Mouse (Mus musculus) bone marrow, adult 2 months (tissue): ENCODE data around the gene Mpig6b. TPM values are rescaled to one million over a fixed set of nuclear protein-coding genes. Genes with fewer than 3 reads are reported as not detected.
A peak's percentile ranks its signal among the peaks of the same experiment; 100 is the strongest.

Source experiments
- H3K27ac ChIP-seq: fragments of 200-500 bp; 2 replicates; pipeline ENCODE4 v1.5.1; 2012; ENCODE audit warnings: low read depth, mild to moderate bottlenecking, control low read depth, inconsistent platforms, low read length; ENCODE audit not compliant: control insufficient read depth, poor library complexity, insufficient read depth
- H3K4me1 ChIP-seq: fragments of 200-500 bp; 2 replicates; pipeline ENCODE4 v1.6.1; 2011; ENCODE audit warnings: low read length; ENCODE audit not compliant: control insufficient read depth, insufficient read depth
- H3K4me3 ChIP-seq: fragments of 200-500 bp; replicated peaks from 2 replicates; pipeline ENCODE3; 2011; ENCODE audit warnings: mild to moderate bottlenecking, low read depth, low read length, control low read depth; ENCODE audit not compliant: control insufficient read depth
- CTCF ChIP-seq: fragments of 200-500 bp; IDR thresholded peaks from 2 replicates; pipeline ENCODE4 v1.5.1; 2011; ENCODE audit warnings: low read length, control low read depth; ENCODE audit not compliant: control insufficient read depth, insufficient read depth
- POLR2A ChIP-seq: fragments of 200-500 bp; IDR thresholded peaks from 2 replicates; pipeline ENCODE4 v1.6.1; 2011; ENCODE audit warnings: low read depth, mild to moderate bottlenecking, control low read depth, low read length, borderline replicate concordance; ENCODE audit not compliant: control insufficient read depth
- WGBS: fragments of 180-500 bp; shearing (Covaris S2); methylation state at CpG from one replicate; pipeline ENCODE4 v1.1.7; 2018; 5-methylcytosine and 5-hydroxymethylcytosine counted together
- polyA plus RNA-seq: library from polyadenylated mRNA; stranded (reverse); fragments of >200 nt; gene quantifications from 2 replicates; pipeline ENCODE4 v1.2.4, GENCODE M21; 2011; ENCODE audit warnings: low replicate concordance; ENCODE audit not compliant: missing spikeins, insufficient read depth, insufficient read length

Gene Mpig6b
- polyA plus RNA-seq: 16.5 and 35.6 TPM in 2 replicates

GRCm38 (mm10) chr17:35066084-35066483 lies at the start of gene Mpig6b:
TSS of gene Mpig6b (minus strand) at chr17:35066184.
- Histone ChIP-seq H3K4me1 (no peaks in the 10 kb centered on the region; the same call in 1 of the 2 replicates), H3K27ac (no peak within 1 kb of the TSS), H3K4me3 (peak within 1 kb of the TSS; percentile 35)
- WGBS: 48% methylated on average over 10 of the region's 10 CpGs
- TF ChIP-seq CTCF (no peak), POLR2A (no peak)

DNA sequence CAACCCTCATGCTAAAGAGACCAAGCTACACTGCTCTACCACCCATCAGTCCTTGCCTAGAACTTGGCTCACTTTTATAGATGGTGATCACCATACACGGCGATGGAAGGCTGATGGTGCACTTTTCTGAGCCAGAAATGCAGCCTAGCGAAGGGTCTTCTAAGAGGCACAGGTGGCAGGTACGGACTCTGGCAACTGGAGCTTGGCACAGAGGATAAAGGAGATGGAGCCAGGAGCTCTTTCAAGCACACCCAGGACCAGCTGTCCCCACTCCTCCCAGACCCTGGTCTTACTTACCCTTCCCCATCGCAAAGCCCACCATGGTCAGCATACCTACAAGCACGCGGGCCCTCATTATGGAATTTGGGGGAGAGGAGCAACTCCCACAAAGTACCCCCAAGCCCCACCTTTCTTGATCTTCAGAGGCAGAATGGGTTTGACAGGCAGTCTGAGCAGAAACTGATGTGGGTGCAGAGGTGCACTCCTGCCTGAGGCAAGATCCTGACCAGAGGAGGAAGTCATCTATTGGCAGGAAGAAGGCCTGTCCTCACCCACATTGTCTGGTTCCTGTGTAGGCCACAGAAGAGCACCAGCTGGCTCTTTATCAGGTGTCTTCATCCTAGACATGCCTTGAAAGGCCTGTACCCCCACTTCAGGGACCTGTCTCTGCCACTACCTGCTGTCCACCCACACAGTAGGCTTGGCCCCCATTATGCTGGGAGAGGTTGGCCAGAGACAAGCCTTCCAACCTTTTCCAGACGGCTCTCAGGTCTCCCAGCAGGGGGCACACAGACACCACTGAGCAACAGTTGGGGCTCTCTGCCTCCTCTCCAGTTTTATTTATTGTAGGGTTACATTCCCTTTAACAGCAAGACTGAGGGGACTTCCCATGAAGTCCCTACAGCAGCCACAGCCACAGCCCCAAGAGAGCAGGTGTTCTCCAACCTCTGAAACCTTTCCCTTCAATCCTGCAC lies 49.3 kb upstream of the Mpig6b start, which contains the start of gene Ly6g5b:
TSS of gene Ly6g5b (minus strand) at position 383 of the 974 bp plus-strand sequence.
- Histone ChIP-seq H3K4me1 (peaks cover 3% of the 10 kb centered on the region; the same call in 1 of the 2 replicates), H3K4me3 (no peak within 1 kb of the TSS), H3K27ac (peak within 1 kb of the TSS; percentile 75)
- TF ChIP-seq POLR2A (no peak), CTCF (peak; percentile 67)
- 77% methylated on average over 8 of the region's 8 CpGs for WGBS

- 81% methylated on average over 9 of the region's 9 CpGs for WGBS
- no peak overlapping the region for H3K27ac ChIP-seq
- H3K4me3 ChIP-seq: no peak overlapping the region
- peaks cover 2% of the 10 kb centered on the region; the same call in 1 of the 2 replicates for H3K4me1 ChIP-seq
- no peak for TF ChIP-seq CTCF
- no peak for TF ChIP-seq POLR2A
Observed at GRCm38 (mm10) chr17:35111774-35112173, 45.8 kb upstream of the Mpig6b start.

GRCm38 (mm10) chr17:35108097-35108496 lies 42.1 kb upstream of the Mpig6b start, which contains the start of gene Ly6g5c:
TSS of gene Ly6g5c (plus strand) at chr17:35108279.
- H3K27ac ChIP-seq: no peak within 1 kb of the TSS
- TF ChIP-seq POLR2A (no peak), CTCF (no peak)
- H3K4me3 ChIP-seq: no peak within 1 kb of the TSS
- no peaks in the 10 kb centered on the region; the same call in 1 of the 2 replicates for H3K4me1 ChIP-seq
- WGBS: 82% methylated on average over 6 of the region's 6 CpGs

- 77% methylated on average over 3 of the region's 3 CpGs for WGBS
- no peak overlapping the region for H3K4me3 ChIP-seq
- TF ChIP-seq POLR2A: no peak
- TF ChIP-seq CTCF: no peak
- no peak overlapping the region for H3K27ac ChIP-seq
- no peaks in the 10 kb centered on the region; the same call in 1 of the 2 replicates for H3K4me1 ChIP-seq
Observed at GRCm38 (mm10) chr17:35106522-35106921, 40.5 kb upstream of the Mpig6b start.

- peak; percentile 68 for TF ChIP-seq CTCF
- peak; percentile 33; the same call in 1 of the 2 replicates for TF ChIP-seq POLR2A
- no peak overlapping the region for H3K27ac ChIP-seq
- no peak overlapping the region for H3K4me3 ChIP-seq
- no peaks in the 10 kb centered on the region; the same call in 1 of the 2 replicates for H3K4me1 ChIP-seq
- WGBS: 24% methylated on average over 13 of the region's 13 CpGs
Observed at GRCm38 (mm10) chr17:35105740-35106389, 39.9 kb upstream of the Mpig6b start.

- Histone ChIP-seq H3K27ac (peak overlapping the region; percentile 36), H3K4me3 (no peak overlapping the region), H3K4me1 (no peaks in the 10 kb centered on the region; the same call in 1 of the 2 replicates)
- 67% methylated on average over 6 of the region's 6 CpGs for WGBS
- TF ChIP-seq POLR2A: no peak
- no peak for TF ChIP-seq CTCF
Observed at GRCm38 (mm10) chr17:35104754-35105153, 38.8 kb upstream of the Mpig6b start.
